Mouse (Mus musculus) ovary, postnatal 10 days (tissue): ENCODE data around the gene Pknox1.

Experiments used
- DNase-seq: peaks from one replicate; pipeline ENCODE4 v3.0.0; 2022; ENCODE audit warnings: low spot score

Gene Pknox1

DNA sequence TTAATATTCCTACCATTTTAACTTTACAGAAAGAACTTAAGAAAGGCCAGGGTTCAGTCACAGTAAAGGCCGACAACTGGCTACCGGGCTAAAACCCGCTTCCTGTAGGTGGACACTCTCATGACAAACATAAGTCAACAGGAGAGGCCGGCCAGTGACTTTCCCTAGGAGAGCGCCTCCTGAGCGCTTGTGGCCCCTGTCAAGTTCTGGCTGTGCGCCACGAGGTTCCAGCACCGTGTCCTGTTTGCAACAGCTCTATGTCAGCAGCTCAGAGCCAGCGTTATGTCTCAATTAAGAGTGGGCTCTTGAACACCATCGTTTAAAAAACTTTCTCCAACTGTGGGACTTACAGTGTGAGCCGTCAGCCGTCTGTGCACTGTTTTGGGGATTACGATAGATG is 87.6 kb downstream of the Pknox1 start:
- no peak for DNase-seq

DNA sequence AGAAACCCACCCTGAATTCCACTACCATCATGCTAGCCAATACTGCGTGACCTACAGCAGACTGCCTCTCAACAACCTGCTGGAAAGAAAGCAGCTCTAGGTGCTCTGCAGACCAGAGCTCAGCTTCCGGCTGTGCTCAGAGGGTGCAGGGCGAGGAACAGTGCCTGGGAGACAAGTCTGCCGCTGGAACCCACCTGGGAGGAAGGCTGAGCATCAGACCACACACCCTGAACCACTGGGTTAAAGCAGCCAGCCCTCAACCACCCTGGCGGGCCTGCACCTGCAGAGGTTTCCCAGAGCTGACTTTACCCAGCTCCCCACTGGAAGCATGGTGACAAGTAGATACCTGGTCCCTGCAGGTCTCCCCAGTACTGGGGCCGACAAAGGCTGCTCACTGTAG is 88.7 kb downstream of the Pknox1 start:
- no peak for DNase-seq

DNA sequence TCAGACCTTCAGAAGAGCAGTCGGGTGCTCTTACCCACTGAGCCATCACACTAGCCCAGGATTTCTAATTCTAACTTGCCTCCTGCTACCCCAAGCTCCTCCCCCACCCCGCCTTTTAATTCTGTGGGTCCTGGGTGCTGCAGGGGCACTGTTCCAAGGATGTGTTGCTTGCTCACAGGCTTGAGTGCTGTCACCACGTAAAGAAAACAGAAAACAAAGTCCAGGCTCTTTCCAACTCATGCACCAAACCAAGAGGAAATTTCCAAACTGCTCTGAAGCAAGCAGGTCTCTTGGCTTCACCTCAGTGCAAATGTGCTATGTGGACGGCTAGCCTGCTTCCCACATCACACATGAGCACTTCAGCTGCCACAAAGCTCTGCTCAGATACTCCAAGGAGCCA is 90.8 kb downstream of the Pknox1 start:
- no peak for DNase-seq

DNA sequence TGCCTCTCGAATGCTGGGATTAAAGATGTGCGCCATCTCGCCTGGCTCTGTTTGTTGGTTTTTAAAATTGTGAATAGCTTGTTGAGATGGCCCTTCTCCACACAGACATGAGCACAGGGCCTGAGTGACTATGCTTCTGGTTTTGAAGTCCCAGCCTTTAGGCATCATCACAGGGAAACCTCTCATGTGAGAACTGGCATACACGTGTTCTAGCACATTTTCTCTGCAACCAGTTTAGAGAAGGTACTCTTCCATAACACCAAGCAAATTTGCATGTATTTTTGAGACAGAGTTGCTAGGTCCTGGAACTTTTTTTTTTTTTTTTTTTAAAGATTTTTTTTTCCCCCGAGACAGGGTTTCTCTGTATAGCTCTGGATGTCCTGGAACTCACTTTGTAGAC is 92.1 kb downstream of the Pknox1 start:
- DNase-seq: no peak
